Comparison of ENCODE assay signal across 9 mouse cellular contexts in the genomic region with DNA sequence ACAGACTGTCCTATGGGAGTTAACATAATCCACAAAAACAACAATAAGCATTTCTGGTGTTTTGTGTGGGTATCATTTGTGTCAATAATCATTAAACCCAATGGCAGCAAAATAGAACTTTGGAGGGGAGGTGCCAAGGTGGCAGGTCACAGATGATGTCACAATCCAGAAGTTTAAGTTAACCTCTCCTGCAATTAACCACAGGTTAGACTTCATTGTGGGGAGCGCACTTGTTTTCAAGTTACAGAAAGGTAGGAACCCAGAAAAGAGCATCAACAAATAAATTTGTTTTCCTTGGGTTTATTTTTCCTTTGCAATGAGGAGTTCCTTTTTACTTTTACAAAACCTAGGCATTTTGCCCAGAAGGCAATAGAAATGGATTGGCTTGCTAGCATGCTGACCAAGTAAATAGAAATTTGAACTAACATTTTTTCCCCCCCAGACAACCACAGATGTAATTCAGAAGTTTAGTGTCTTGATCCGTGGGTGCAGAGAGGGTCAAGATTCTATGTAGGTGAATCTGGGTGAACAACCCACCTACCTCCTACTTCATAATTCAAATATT. TPM values are rescaled to one million over a fixed set of nuclear protein-coding genes. Genes with fewer than 3 reads are reported as not detected.
A peak's percentile ranks its signal among the peaks of the same experiment; 100 is the strongest.
DNase-seq lines count a peak whose midpoint lies in the region; ATAC-seq and TF ChIP-seq lines count a peak whose summit lies in the region.
"Had no signal": no experiment of that assay in that cellular context is flagged by ENCODE, and none has a peak within 500 bp of the region (broad histone marks: within the 10 kb centered on the region; RNA-seq: fewer than 3 reads in every experiment).

A gene (minus strand): TSS at position 51 of the 565 bp plus-strand sequence.

- H3K4me2 ChIP-seq in kidney, embryonic 15.5 days: peak within 1 kb of the TSS; percentile 82
- peak within 1 kb of the TSS; percentile 94 for H3K4me2 ChIP-seq in embryonic facial prominence, embryonic 12.5 days (replicated peaks)
- H3K4me2 ChIP-seq in intestine, embryonic 15.5 days (replicated peaks): peak within 1 kb of the TSS; percentile 89
- peak within 1 kb of the TSS; percentile 76 for H3K4me2 ChIP-seq in myocyte (ENCODE audit: low read depth)

- peak within 1 kb of the TSS; percentile 79 for H3K9ac ChIP-seq in kidney, embryonic 15.5 days
- H3K9ac ChIP-seq in embryonic facial prominence, embryonic 12.5 days: peak within 1 kb of the TSS; percentile 66
- peak within 1 kb of the TSS; percentile 77 for H3K9ac ChIP-seq in intestine, embryonic 15.5 days

- no peak for TF ChIP-seq POLR2A in myocyte (IDR thresholded peaks at IDR 0.05; ENCODE audit: insufficient read length, low read depth)

- DNase-seq in kidney, adult 9 months: no peak
- no peak for DNase-seq in layer of hippocampus, postnatal 10 days (ENCODE audit: low spot score in 2 of 2)
- DNase-seq in layer of hippocampus, adult 18-20 months (ENCODE audit: low spot score in 2 of 2): no peak
- DNase-seq in kidney, adult 11 months: no peak
- DNase-seq: left cerebral cortex, postnatal 4 days had no signal

- H3K27ac ChIP-seq in kidney, embryonic 15.5 days: peak within 1 kb of the TSS; percentile 89
- H3K27ac ChIP-seq in embryonic facial prominence, embryonic 12.5 days: no peak within 1 kb of the TSS
- H3K27ac ChIP-seq in intestine, embryonic 15.5 days: peak within 1 kb of the TSS; percentile 95

- H3K4me1 ChIP-seq in kidney, embryonic 15.5 days: peaks cover 58% of the 10 kb centered on the region
- H3K4me1 ChIP-seq in embryonic facial prominence, embryonic 12.5 days: peaks cover 6% of the 10 kb centered on the region; the same call in 1 of the 2 replicates
- peaks cover 10% of the 10 kb centered on the region; the same call in 1 of the 2 replicates for H3K4me1 ChIP-seq in intestine, embryonic 15.5 days (replicated peaks)

- no peaks in the 10 kb centered on the region for H3K36me3 ChIP-seq in kidney, embryonic 15.5 days
- no peaks in the 10 kb centered on the region for H3K36me3 ChIP-seq in embryonic facial prominence, embryonic 12.5 days
- no peaks in the 10 kb centered on the region for H3K36me3 ChIP-seq in intestine, embryonic 15.5 days
- H3K36me3 ChIP-seq in myocyte (ENCODE audit: control insufficient read depth, insufficient read depth): no peaks in the 10 kb centered on the region

- H3K9me3 ChIP-seq in kidney, embryonic 15.5 days (replicated peaks): no peaks in the 10 kb centered on the region
- no peaks in the 10 kb centered on the region for H3K9me3 ChIP-seq in embryonic facial prominence, embryonic 12.5 days
- no peaks in the 10 kb centered on the region for H3K9me3 ChIP-seq in intestine, embryonic 15.5 days

- no peak for ATAC-seq in kidney, embryonic 15.5 days (replicated peaks; ENCODE audit: low FRiP score)
- ATAC-seq in embryonic facial prominence, embryonic 12.5 days (ENCODE audit: insufficient number of reproducible peaks, insufficient read depth, low FRiP score, low TSS enrichment): no peak
- ATAC-seq in intestine, embryonic 15.5 days: no peak

- H3ac ChIP-seq in myocyte (ENCODE audit: control insufficient read depth, insufficient read length): peak within 1 kb of the TSS; percentile 66

- H3K79me2 ChIP-seq in myocyte (ENCODE audit: control insufficient read depth, insufficient read depth): no peaks in the 10 kb centered on the region

- peak within 1 kb of the TSS; percentile 82 for H3K4me3 ChIP-seq in kidney, embryonic 15.5 days (replicated peaks)
- H3K4me3 ChIP-seq in embryonic facial prominence, embryonic 12.5 days: peak within 1 kb of the TSS; percentile 77
- H3K4me3 ChIP-seq in intestine, embryonic 15.5 days (replicated peaks): peak within 1 kb of the TSS; percentile 75
- peak within 1 kb of the TSS; percentile 47 for H3K4me3 ChIP-seq in myocyte

- WGBS in kidney, embryonic 15.5 days: 87% methylated on average over 2 of the region's 2 CpGs
- 83% methylated on average over 2 of the region's 2 CpGs for WGBS in embryonic facial prominence, embryonic 12.5 days
- WGBS in intestine, embryonic 15.5 days: 90% methylated on average over 2 of the region's 2 CpGs

- peaks cover 16% of the 10 kb centered on the region; the same call in 1 of the 2 replicates for H3K27me3 ChIP-seq in kidney, embryonic 15.5 days
- peaks cover 46% of the 10 kb centered on the region for H3K27me3 ChIP-seq in embryonic facial prominence, embryonic 12.5 days
- H3K27me3 ChIP-seq in intestine, embryonic 15.5 days (replicated peaks): no peaks in the 10 kb centered on the region
- no peaks in the 10 kb centered on the region for H3K27me3 ChIP-seq in myocyte (ENCODE audit: control insufficient read depth, insufficient read depth, insufficient read length)

TF ChIP-seq in myocyte, 11 proteins besides CTCF, POLR2A, EP300 and RAD21:
- TF ChIP-seq TCF12 (IDR thresholded peaks at IDR 0.05; ENCODE audit: insufficient read depth, poor library complexity, severe bottlenecking): no peak
- TF ChIP-seq CEBPB (IDR thresholded peaks at IDR 0.05; ENCODE audit: insufficient read depth, poor library complexity, severe bottlenecking): no peak
- TF ChIP-seq TCF3 (IDR thresholded peaks at IDR 0.05; ENCODE audit: insufficient read length, low read depth): no peak

RNA-seq across cellular contexts. Expression of the gene that starts here (rescaled TPM):
- polyA plus RNA-seq in kidney, embryonic 15.5 days (2015; fragmentation: Nextera tagmentation; extraction: Ambion mirVana): 10.5 and 17.0 TPM in 2 replicates
- 1.9 and 3.2 TPM in 2 replicates for polyA plus RNA-seq in embryonic facial prominence, embryonic 12.5 days (2016; fragmentation: Nextera tagmentation; extraction: Ambion mirVana)
- 15.3 and 15.8 TPM in 2 replicates for polyA plus RNA-seq in intestine, embryonic 15.5 days (2015; fragmentation: Nextera tagmentation; extraction: Ambion mirVana)
- 4.2 TPM for polyA plus RNA-seq in myocyte (2012; fragmentation: generic; extraction: Trizol)
- 1 to 10 TPM; 3.3 to 3.9 TPM for total RNA-seq in layer of hippocampus, postnatal 10 days (2021)
- total RNA-seq in layer of hippocampus, adult 18-20 months (2021): 1 to 10 TPM; 1.7 to 2.2 TPM
